Mouse (Mus musculus) stomach, postnatal 0 days (tissue): ENCODE results near the gene Erc2.

Experiments
- CTCF ChIP-seq: IDR thresholded peaks from 2 replicates; pipeline ENCODE4 v1.5.1; 2016; ENCODE audit warnings: antibody characterized with exemption, low read depth, mild to moderate bottlenecking, moderate library complexity
- EP300 ChIP-seq: optimal IDR thresholded peaks from 2 replicates; pipeline ENCODE3; 2016; ENCODE audit warnings: antibody characterized with exemption

GRCm38 (mm10) chr14:27803961-27804360, 181.7 kb downstream of the Erc2 start:
- TF ChIP-seq EP300 = no peak
- TF ChIP-seq CTCF = peak; percentile 99
